Mouse (Mus musculus) cortical plate, adult 2 months (tissue): ENCODE measurements around the gene Clcnka. TPM values are rescaled to one million over a fixed set of nuclear protein-coding genes. Genes with fewer than 3 reads are reported as not detected.

Experiments
- H3K27ac ChIP-seq: fragments of 200-500 bp; 2 replicates; pipeline ENCODE4 v1.5.1; 2012; ENCODE audit warnings: low read length, control low read depth, inconsistent platforms; ENCODE audit not compliant: insufficient read depth
- H3K4me1 ChIP-seq: fragments of 200-500 bp; 2 replicates; pipeline ENCODE4 v1.6.1; 2011; ENCODE audit warnings: low read length; ENCODE audit not compliant: control insufficient read depth, insufficient read depth
- H3K4me3 ChIP-seq: fragments of 200-500 bp; 2 replicates; pipeline ENCODE4 v1.5.1; 2011; ENCODE audit warnings: mild to moderate bottlenecking, low read length, control low read depth; ENCODE audit not compliant: insufficient read depth
- CTCF ChIP-seq: fragments of 200-500 bp; IDR thresholded peaks from 2 replicates; pipeline ENCODE4 v1.5.1; 2011; ENCODE audit warnings: mild to moderate bottlenecking, control low read depth, low read length; ENCODE audit not compliant: insufficient read depth; ENCODE audit errors: extremely low read depth
- POLR2A ChIP-seq: fragments of 200-500 bp; IDR thresholded peaks from 2 replicates; pipeline ENCODE4 v1.6.1; 2011; ENCODE audit warnings: mild to moderate bottlenecking, low read length, control low read depth; ENCODE audit not compliant: insufficient read depth; ENCODE audit errors: extremely low read depth
- polyA plus RNA-seq: library from polyadenylated mRNA; depleted of rRNA; stranded (reverse); fragments of >200 nt; gene quantifications from 2 replicates; pipeline ENCODE4 v1.2.3, GENCODE M21; 2012

The Clcnka gene
- polyA plus RNA-seq, 1 experiment, result not detected

- no peaks in the 10 kb centered on the region for H3K4me1 ChIP-seq
- TF ChIP-seq CTCF (no peak), POLR2A (no peak)
- no peak overlapping the region for H3K4me3 ChIP-seq
- no peak overlapping the region for H3K27ac ChIP-seq
Measured at GRCm38 (mm10) chr4:141433191-141433590, 34.7 kb upstream of the Clcnka start.

- no peaks in the 10 kb centered on the region for H3K4me1 ChIP-seq
- TF ChIP-seq CTCF (no peak), POLR2A (no peak)
Measured at GRCm38 (mm10) chr4:141432666-141433065, 34.1 kb upstream of the Clcnka start.

GRCm38 (mm10) chr4:141430997-141431396, 32.5 kb upstream of the Clcnka start:
- Histone ChIP-seq H3K4me3 (no peak overlapping the region), H3K27ac (no peak overlapping the region), H3K4me1 (no peaks in the 10 kb centered on the region)
- peak; percentile 86 for TF ChIP-seq CTCF
- TF ChIP-seq POLR2A, result no peak

More at GRCm38 (mm10) chr4:141432666-141433065, 34.1 kb upstream of the Clcnka start:
- Histone ChIP-seq H3K27ac (no peak overlapping the region), H3K4me3 (no peak overlapping the region)

GRCm38 (mm10) chr4:141429847-141430246, 31.3 kb upstream of the Clcnka start:
- H3K4me3 ChIP-seq, result no peak overlapping the region
- no peak overlapping the region for H3K27ac ChIP-seq
- H3K4me1 ChIP-seq, result peaks cover under 1% of the 10 kb centered on the region; the same call in 1 of the 2 replicates
- peak; percentile 52 for TF ChIP-seq CTCF
- no peak for TF ChIP-seq POLR2A

- H3K4me3 ChIP-seq, result no peak overlapping the region
- peaks cover 2% of the 10 kb centered on the region; the same call in 1 of the 2 replicates for H3K4me1 ChIP-seq
- no peak for TF ChIP-seq CTCF
- TF ChIP-seq POLR2A, result no peak
Measured at GRCm38 (mm10) chr4:141429381-141429780, 30.9 kb upstream of the Clcnka start.

GRCm38 (mm10) chr4:141427921-141428320, 29.4 kb upstream of the Clcnka start:
- TF ChIP-seq POLR2A (no peak), CTCF (no peak)
- no peak overlapping the region for H3K27ac ChIP-seq
- H3K4me3 ChIP-seq, result no peak overlapping the region
- H3K4me1 ChIP-seq, result peaks cover 2% of the 10 kb centered on the region; the same call in 1 of the 2 replicates

More at GRCm38 (mm10) chr4:141429381-141429780, 30.9 kb upstream of the Clcnka start:
- no peak overlapping the region for H3K27ac ChIP-seq

- peaks cover 2% of the 10 kb centered on the region; the same call in 1 of the 2 replicates for H3K4me1 ChIP-seq
- 0 out of 2 replicates have a peak overlapping the region, but pooled peaks have one; percentile 3 for H3K27ac ChIP-seq
- TF ChIP-seq CTCF (no peak), POLR2A (no peak)
- H3K4me3 ChIP-seq, result no peak overlapping the region
Measured at GRCm38 (mm10) chr4:141426796-141427745, 28.5 kb upstream of the Clcnka start.

- TF ChIP-seq POLR2A (peak; percentile 89), CTCF (no peak)
- Histone ChIP-seq H3K4me3 (peak overlapping the region; percentile 53), H3K4me1 (peaks cover 2% of the 10 kb centered on the region; the same call in 1 of the 2 replicates), H3K27ac (peak overlapping the region; percentile 69; the same call in 1 of the 2 replicates)
Measured at GRCm38 (mm10) chr4:141425484-141426479, 27.3 kb upstream of the Clcnka start.

- H3K4me3 ChIP-seq, result no peak overlapping the region
- TF ChIP-seq CTCF, result no peak
- TF ChIP-seq POLR2A, result no peak
- no peak overlapping the region for H3K27ac ChIP-seq
- peaks cover 3% of the 10 kb centered on the region; the same call in 1 of the 2 replicates for H3K4me1 ChIP-seq
Measured at GRCm38 (mm10) chr4:141423691-141424431, 25.3 kb upstream of the Clcnka start.
